Mouse (Mus musculus) T-helper 2 cell (primary cell): ENCODE measurements around the gene Anapc15-ps.
"Not testable (repeated sequence)": the region's sequence is repeated elsewhere in the genome, so short reads cannot be mapped to it uniquely, and the experiment has no call there.

ENCODE experiments used
- in situ Hi-C: fragments of 300-600 bp; cut with MboI, MseI; formaldehyde crosslinking; loops from one replicate; pipeline ENCODE4 v1.15.1; 2025; ENCODE audit warnings: high pct_unique_total_duplicates

Anapc15-ps gene

GRCm38 (mm10) chr10:95634261-95634660 lies 39.0 kb downstream of the Anapc15-ps start:
- in situ Hi-C loops: no loop called here

GRCm38 (mm10) chr10:95631568-95631967 lies 41.7 kb downstream of the Anapc15-ps start:
- in situ Hi-C loops: no loop called here

GRCm38 (mm10) chr10:95630726-95631345 lies 42.4 kb downstream of the Anapc15-ps start:
- in situ Hi-C loops: no loop called here

GRCm38 (mm10) chr10:95630166-95630565 lies 43.1 kb downstream of the Anapc15-ps start:
- in situ Hi-C loops: not testable (repeated sequence)

GRCm38 (mm10) chr10:95628338-95628737 lies 44.9 kb downstream of the Anapc15-ps start:
- in situ Hi-C loops: no loop called here

GRCm38 (mm10) chr10:95627381-95627780 lies 45.9 kb downstream of the Anapc15-ps start:
- in situ Hi-C loops: no loop called here

- in situ Hi-C loops: no loop called here
These were observed 48.0 kb downstream of the Anapc15-ps start for GRCm38 (mm10) chr10:95625300-95625699.

- in situ Hi-C loops: no loop called here
These were observed 49.2 kb downstream of the Anapc15-ps start for GRCm38 (mm10) chr10:95624007-95624406.

- in situ Hi-C loops: no loop called here
These were observed 49.7 kb downstream of the Anapc15-ps start for GRCm38 (mm10) chr10:95623518-95623905.
